Mouse (Mus musculus): ENCODE measurements around the gene Ccdc169.

Gene Ccdc169

GRCm38 (mm10) chr3:55137039-55137438 is at the start of gene Ccdc169:
Ccdc169 (plus strand) TSS chr3:55137339.
- no peak for DNase-seq

DNA sequence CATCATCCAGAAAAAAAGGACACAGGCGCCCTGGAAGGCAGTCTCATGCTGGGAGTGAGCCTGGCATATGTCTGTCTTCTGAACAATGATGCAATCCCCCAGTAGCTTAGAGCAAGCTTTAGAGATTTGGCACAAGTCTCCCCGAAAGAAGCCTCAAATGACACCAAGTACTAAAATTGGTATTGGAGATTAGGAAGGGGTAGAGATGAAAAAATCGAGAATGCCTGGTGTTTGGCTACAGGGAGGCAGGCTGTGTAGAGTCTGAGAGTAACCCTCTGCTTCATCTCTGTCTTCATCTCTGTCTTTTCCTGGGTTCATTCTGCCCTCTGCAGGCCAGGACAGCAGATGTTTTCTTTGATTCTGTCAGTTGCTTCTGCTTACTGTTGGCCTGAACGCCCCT is 49.8 kb upstream of the Ccdc169 start:
- DNase-seq = no peak

GRCm38 (mm10) chr3:55088359-55088758 is 48.8 kb upstream of the Ccdc169 start:
- DNase-seq = no peak

GRCm38 (mm10) chr3:55088843-55089242 is 48.3 kb upstream of the Ccdc169 start:
- DNase-seq = no peak

GRCm38 (mm10) chr3:55089291-55089690 is 47.8 kb upstream of the Ccdc169 start:
- no peak for DNase-seq

GRCm38 (mm10) chr3:55093161-55093560 is 44.0 kb upstream of the Ccdc169 start:
- DNase-seq = no peak

- no peak for DNase-seq
These were observed 41.0 kb upstream of the Ccdc169 start for GRCm38 (mm10) chr3:55095968-55096654.

DNA sequence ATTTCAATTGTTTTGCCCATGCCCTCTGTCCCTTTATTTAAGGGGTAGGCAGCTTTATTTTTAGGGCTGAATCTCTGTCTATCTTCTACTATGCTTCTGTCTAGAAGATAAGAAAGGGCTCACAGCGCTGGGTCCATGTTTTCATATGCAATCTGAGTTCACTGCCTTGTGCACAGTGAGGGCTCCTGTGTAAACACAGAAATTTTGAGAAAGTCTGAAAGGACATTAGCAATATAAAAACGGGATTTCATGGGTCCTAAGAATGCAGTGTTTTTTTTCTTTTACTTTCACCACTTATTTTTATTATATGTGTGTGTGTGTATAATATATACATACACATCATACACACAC is 40.5 kb upstream of the Ccdc169 start:
- DNase-seq = no peak

GRCm38 (mm10) chr3:55097186-55097585 is 40.0 kb upstream of the Ccdc169 start:
- no peak for DNase-seq

DNA sequence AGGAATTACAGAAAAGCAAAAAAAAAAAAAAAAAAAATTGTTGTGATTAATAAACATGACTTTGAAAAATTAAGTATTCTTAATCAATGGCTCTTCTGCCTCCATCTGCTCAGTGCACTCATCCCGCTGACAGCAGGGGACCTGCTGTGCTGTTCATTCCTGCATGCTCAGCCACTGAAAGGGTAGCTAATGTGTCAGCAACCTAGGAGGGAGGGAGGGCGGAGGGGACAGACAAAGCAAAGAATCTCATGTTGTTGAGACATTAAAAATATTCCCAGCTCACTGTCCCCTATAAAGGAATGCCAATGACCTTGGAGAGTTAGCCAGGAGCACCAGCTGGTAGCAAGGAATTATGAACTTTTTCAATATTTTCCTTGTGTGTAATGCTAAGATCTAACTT is 39.1 kb upstream of the Ccdc169 start:
- no peak for DNase-seq

- no peak for DNase-seq
These were observed 38.1 kb upstream of the Ccdc169 start for GRCm38 (mm10) chr3:55098990-55099389.

- no peak for DNase-seq
These were observed 36.0 kb upstream of the Ccdc169 start for GRCm38 (mm10) chr3:55101092-55101491.

DNA sequence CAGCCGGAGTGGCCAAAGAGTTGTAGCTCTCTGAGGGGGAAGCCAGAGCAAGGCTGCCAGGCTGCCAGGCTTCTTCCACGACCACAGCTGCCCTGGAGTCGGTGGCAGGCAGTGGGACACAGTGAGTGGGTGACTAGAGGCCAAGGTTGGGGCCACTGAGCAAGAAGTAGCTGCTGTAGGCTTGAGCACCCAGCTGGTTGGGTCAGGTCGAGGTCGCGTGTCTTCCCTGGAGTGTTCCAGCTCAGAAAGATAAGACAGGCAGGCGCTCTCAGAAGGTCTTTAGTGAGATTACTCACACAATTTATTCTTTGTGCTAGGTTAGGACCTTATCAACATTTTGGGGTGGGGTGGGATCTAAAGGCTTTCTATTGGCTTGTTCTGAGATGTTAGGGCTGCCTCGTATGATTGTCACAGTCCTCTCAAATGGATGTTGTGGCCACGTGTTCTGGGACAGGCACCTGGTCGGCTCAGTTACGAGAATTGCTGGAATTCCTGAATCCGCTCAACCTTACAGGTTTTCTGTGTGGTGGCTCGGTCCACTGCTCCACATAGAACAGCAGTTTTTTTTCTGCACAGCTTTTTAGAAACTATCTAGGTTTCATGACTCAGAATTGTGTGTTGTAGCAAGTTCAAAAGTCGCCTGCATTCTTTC is 31.6 kb upstream of the Ccdc169 start:
- no peak for DNase-seq

- DNase-seq = no peak
These were observed 31.1 kb upstream of the Ccdc169 start for GRCm38 (mm10) chr3:55106051-55106450.

- no peak for DNase-seq
These were observed 28.0 kb upstream of the Ccdc169 start for GRCm38 (mm10) chr3:55109097-55109496.

DNA sequence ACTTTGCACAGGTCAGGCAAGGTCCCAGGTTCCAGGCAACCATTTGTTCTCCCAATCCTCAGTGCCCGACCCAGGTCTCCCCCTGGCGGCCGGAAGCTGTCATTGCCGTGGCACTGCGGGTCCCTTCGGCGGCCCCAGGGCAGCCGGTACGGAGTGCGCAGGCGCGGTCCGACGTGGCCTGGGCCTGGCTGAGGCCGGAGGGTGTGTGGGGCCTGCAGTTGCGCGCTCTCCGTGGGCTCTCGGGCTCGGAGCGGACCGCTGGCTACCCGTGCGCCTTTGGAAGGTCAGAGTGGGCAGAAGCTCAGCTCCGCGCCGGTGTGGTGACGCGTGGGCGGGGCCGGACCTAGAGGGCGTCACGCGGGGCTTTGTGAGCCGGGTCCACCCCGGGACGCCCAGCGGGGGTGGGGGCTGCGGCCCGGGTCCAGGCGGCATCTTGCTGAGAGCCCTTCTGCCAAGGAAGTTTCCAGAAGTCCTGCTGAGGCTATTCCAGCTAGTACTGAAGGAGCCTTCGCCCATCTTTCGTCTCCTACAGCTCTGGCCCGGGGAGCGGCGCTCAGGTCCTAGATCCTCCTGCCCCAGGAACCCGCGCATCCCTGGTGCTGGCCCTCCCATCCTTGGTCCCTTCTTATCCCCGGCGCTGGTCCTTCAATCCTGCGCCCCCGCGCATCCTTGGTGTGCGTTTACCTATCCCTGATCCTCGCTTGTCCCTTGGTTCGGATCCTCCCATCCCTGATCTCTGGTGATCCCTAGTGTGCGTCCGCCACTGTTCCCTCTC is 25.0 kb upstream of the Ccdc169 start, which contains the start of gene Spg20:
TSS of gene Spg20 (plus strand) at position 174 of the 775 bp plus-strand sequence.
- DNase-seq = peak; percentile 93

DNA sequence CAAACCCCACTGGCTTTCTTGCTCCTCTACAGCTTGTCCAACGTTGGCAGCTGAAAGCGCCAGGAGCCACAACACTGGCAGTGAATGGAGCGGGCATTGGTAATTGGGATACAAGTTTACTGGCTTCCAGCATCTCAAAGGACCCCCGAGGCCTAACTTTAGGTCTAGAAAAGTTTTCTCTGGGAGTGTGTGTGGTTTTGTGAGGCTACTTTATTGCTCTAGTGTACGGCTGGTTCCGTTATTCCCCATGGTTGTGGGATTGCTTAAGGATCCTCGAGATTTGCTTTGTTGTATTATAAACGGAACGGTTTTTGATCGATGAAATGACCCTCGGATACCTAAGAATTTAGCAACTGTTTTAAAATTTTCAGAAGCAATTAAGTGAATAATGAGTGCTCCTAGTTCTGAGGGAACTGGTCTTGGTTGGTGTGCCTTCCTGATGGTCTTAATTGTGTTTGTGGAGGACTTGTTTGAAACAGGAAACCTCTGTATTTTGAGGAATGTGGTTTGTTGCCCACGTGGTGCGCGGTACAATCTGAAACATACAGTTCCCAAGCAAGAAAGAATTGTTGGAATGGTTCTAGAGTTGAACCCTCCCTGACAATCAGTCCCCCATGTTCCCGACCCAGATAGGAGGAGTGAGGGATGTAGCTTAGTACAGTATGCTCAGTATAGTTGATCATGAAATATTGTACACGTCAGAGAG is 24.3 kb upstream of the Ccdc169 start:
- no peak for DNase-seq

- DNase-seq = no peak
These were observed 22.6 kb upstream of the Ccdc169 start for GRCm38 (mm10) chr3:55114313-55115065.

DNA sequence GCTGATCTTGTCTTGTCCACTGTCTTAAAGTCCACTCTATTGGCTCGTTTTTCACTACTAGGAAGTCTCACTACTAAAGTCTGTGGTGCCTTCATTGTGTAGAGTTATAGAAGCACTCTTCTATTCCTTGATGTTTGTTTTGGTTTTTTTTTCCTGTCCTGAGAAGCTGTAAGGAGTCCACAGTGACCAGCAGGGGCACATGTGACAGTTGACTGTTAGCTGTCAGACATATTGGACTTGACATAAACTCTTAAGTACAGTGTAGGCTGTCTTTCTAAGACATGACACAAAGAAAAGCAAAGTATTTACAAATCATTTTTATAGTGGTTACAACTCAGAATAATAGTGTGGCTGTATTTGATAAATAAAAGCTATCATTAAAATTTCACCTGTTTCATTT is 22.1 kb upstream of the Ccdc169 start:
- DNase-seq = no peak

- no peak for DNase-seq
These were observed 21.1 kb upstream of the Ccdc169 start for GRCm38 (mm10) chr3:55115989-55116388.

GRCm38 (mm10) chr3:55119275-55119898 is 17.8 kb upstream of the Ccdc169 start:
- no peak for DNase-seq

DNA sequence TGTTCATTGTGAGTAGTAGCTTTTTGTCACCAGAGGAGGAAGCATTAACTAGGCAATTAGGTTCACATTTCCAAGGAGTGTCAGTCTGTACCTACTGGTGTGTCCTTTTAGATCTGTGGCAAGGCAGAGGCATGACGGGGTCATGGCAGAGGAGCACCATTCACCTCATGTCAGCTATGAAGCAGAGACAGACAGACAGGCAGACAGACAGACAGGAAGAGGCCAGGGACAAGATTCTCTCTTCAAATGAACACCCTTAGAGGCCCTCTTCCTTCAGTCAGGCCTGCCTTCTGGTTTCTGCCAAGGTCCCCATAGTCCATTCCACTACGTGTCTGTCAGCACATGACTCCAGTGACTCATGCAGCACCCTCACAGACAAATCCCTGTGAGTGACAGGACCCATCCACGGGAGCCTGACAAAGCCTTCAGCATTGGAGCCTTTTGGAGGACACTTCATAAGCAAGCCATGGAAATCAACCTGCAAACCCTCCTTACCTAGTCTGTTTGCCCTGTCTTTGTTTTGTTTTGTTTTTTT is 14.7 kb upstream of the Ccdc169 start:
- DNase-seq = no peak

Data from right cerebral cortex, postnatal 25 days (tissue).